Mouse (Mus musculus) spleen, embryonic (tissue): Measurements from ENCODE around the gene Gm20388.

ENCODE experiments used
- CTCF ChIA-PET: fragments of 350-600 bp; sonication (Branson Sonifier 250); formaldehyde crosslinking; loops from one replicate; lab custom pipeline; 2022; lab: Charles Lee

Gene Gm20388

DNA sequence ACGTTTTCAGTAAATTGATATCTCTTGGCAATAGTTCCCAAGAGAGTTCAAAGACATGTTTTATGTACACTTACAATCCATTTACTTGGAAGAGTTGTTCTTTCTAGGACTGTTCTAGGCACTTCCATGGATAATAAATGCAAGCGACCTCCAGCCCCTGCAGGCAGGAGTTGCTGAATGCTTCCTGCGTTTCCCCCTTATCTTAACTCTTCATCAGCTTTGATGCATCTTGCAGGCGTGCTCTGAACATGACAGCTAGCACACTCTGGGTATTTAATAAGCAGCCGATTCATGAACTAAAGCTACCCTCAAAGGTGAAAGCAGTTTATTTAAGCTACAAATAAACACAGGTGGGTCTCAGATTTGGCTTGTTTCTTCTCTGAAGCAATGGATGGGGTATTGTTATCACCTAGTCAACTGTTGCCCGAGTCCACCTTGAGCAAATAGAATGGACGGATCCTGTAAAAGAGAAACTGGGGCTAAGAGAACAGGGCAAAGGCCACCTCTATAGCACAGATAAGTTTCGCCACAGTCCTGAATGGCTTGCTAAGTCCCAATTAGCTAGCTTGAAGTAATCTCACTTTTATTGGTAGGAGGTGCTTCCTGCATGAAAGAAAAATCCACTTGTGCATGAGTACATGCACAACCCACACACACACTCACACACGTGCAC lies 818.0 kb downstream of the Gm20388 start:
- CTCF ChIA-PET: no interaction called here

DNA sequence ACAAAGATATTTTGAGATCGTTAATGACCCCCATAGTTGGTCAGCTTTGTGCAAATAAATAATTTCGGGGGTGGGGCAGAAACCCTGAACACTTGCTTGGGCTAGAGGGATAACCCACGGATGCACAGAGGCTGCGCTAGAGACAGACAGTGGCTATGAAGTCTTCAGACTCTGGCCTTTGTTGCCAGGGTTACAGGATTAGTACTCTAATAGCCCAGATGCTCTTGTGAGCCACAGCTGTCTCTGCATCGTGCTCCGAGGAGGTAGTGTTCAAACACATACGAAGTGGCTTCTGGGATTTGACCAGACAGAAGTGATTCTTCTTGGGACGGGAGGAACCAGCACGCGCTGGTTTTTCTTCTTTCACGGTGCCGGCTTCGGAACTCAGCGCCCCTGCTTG lies 820.9 kb downstream of the Gm20388 start:
- CTCF ChIA-PET: interaction anchor here (0.8 kb wide), 1 partner anchor 62 kb away, joined by 3 read pairs; no protein-coding TSS in a partner anchor

DNA sequence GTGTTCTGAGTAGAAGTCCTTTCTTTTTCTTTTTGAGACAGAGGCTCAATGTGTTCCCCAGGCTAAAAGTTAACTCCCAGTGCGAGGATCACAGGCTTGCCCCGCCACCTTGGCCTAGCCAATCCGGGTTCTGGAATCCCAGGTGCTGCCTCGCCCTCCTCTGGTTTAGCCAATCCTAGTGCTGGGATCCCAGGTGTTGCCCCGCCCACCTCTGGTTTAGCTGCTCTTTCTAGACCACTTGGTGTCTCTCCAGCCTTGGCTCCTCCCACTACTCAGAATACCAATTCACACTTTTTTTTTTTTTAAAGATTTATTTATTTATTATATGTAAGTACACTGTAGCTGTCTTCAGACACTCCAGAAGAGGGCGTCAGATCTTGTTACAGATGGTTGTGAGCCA lies 821.4 kb downstream of the Gm20388 start:
- CTCF ChIA-PET: interaction anchor here (0.8 kb wide), 1 partner anchor 62 kb away, joined by 3 read pairs; no protein-coding TSS in a partner anchor

DNA sequence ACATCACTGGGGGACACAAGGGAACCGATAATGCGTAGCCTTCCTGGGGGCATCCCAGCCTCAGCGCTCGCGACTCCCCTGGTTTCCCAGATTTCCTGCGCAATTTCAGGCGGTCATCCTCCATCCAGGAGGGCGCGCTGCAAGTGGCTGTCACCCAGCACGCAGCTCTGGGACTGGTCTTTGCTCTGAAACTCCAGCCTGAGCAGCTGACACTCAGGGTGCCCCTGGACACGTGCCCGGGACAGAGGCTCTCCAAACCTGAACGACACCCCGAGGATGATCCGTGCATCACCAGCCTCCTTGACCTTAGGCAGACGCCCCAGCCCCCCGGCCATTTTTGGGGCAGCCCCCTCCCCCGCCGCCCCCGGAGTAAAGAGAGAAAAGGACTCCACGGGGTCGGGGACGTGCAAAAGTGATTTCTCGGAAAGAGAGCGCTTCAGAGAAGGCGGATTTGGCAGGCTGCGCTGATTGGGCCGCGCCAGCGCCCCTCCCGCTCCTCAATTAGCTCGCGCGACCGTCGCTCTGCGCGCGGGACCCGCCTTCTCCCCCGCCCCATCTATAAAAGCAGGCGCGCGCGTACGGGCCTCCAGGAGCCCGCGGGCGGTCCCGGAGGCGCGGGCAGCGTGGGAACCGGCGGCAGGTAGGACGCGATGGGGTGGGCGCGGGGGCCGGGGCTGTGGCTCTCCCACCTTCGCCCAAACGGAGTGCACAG lies 825.3 kb downstream of the Gm20388 start, which contains the start of gene Irf8:
Gene Irf8, plus strand, starts transcription at position 589 of the 712 bp plus-strand sequence.
- CTCF ChIA-PET: no interaction called here

DNA sequence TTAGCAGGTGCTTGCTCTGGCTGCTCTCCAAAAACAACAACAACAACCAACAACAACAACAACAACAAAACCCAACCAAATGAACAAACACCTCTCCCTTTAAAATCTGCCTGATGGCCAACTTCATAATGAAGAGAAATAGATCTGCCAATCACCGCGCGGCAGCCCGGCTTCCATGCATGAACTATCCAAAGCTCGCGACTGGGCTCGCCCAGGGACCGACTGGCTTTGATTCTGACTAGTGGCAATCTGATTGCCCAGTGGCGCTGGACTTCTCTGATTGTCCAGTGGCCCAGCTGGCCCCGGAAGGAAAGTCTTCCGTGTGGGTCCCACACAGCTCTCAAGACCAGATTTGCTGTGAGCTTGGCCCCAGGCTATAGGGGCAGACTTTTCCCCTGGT lies 825.8 kb downstream of the Gm20388 start:
- CTCF ChIA-PET: no interaction called here

DNA sequence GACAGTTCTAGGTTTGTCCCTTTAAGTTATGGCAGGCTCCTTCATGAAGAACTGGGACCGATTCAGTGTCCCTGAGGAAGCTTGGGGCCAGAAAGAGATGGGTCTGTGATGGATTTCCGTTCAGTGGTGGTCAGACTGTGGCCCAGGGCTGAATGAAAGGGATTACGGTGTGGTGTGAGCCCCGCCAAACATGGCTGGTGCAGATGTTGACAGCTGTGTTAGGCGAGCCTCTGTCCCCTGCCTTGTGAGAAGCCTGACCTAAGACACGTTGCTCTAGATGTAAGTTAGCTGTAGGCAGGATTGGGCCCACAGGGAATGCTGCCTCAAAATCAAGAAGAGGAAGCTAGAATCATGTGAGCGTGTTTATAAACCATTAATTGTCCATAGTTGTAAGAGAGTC lies 826.5 kb downstream of the Gm20388 start:
- CTCF ChIA-PET: interaction anchor here (0.6 to 0.7 kb wide), 2 partner anchors 31 to 94 kb away, joined by 3 read pairs; no protein-coding TSS in a partner anchor

DNA sequence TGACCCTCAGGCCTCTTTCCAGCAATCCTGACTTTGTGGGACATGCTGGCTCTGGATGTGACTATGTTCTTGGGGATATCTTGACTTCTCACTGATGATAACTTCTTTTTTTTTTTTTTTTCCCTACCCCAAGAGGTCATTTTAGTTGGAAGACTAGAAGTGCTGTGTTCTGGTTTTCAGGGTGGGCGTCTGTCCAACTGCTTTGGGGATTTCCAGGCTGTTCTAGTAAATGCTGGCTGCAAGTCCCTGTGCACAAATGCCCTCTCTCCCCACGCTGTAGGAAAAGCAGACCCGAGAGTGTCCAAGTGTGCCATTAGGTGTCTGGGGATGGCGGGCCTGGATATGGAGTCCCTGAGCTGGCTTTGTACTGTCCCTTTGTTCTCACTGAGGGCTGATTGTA lies 828.1 kb downstream of the Gm20388 start:
- CTCF ChIA-PET: interaction anchor here (1.2 to 1.4 kb wide), 3 partner anchors 13 to 57 kb away, joined by 3 read pairs; no protein-coding TSS in a partner anchor

DNA sequence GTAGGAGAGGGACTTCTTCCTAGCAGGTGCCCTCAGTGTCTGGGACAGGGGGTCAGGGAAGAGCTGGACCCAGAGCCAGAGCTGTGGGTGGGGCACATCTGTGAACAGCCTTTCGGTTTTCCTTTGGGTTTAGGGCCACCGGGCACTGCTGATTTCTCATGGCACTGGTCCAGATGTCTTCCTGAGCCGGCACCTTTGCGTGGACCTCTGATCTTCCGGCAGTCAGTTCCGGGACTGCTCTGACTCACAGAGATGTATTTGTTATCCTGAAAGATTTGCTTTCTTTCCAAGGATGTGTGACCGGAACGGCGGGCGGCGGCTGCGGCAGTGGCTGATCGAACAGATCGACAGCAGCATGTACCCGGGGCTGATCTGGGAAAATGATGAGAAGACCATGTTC lies 828.9 kb downstream of the Gm20388 start:
- CTCF ChIA-PET: interaction anchor here (1.2 to 1.3 kb wide), 2 partner anchors 15 to 57 kb away, joined by 3 read pairs; no protein-coding TSS in a partner anchor

DNA sequence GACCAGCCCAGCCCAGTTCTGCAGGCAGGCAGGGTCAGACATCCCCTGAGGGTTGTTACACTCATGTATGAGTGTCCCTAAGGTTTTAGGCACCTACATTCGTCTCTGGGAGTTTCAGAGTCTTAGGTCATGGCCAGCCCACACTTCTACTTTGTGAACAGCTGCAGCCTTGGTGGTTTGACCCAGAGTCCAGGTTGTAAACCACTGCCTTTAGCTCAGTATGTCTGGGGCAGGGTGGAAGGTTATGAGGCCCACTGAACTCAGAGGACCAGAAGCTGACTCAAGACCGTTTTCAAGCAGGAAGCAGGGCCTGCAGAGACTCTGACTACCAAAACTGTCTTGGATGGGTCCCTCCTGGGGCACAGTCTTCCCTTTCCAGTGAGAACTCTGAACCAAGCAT lies 829.9 kb downstream of the Gm20388 start:
- CTCF ChIA-PET: no interaction called here

DNA sequence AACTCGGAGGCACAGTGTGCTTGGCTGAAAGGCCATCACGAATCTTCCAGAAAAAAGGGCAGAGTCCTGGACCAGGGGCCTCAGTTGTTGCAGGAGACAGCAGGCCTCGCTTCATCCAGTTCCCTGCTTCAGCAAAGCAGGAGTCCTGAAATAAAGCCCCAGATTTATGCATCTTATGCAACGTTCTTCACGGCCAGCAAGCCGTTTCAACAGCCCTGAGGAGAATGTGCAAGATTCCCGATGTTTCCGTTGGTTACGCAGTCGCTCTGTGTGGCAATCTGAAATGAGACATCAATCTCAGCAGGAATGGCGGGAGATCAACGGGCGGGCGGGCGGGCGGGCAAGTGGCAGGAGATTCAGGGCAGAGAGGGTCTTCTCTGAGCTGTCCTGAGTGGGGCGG lies 830.4 kb downstream of the Gm20388 start:
- CTCF ChIA-PET: no interaction called here

DNA sequence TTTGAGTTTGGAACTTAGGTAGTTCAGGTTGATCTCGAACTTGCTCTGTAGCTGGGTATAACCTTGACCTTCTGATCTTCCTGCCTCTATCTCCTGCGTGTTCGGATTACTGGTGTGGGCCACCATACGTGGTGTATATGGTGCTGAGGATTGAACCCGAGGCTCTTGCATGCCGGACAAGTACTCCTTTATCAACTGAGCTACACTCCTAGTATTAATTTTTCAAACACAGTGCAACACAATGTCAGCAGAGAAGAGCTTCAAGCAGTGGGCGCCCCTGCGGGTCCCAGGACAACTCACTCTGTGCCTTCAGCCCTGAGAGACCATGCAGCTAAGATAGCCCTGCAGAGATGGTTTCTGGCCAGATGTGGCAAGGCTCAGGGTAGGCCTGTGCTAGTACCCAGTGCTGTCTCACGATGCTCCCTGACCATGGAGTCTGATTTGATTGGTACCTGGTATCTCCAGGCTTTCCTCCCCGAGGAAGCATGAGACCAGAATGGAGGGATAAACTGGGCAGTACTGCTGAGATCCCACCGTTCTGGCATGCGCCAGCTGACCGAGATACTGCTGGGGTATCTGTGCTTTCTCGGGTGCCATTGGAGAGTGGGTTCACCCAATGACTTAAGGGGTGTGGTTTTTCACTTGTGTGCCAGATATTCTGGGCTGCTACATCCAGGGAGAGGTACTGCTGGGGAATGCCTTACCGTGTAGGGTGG lies 831.3 kb downstream of the Gm20388 start:
- CTCF ChIA-PET: no interaction called here

DNA sequence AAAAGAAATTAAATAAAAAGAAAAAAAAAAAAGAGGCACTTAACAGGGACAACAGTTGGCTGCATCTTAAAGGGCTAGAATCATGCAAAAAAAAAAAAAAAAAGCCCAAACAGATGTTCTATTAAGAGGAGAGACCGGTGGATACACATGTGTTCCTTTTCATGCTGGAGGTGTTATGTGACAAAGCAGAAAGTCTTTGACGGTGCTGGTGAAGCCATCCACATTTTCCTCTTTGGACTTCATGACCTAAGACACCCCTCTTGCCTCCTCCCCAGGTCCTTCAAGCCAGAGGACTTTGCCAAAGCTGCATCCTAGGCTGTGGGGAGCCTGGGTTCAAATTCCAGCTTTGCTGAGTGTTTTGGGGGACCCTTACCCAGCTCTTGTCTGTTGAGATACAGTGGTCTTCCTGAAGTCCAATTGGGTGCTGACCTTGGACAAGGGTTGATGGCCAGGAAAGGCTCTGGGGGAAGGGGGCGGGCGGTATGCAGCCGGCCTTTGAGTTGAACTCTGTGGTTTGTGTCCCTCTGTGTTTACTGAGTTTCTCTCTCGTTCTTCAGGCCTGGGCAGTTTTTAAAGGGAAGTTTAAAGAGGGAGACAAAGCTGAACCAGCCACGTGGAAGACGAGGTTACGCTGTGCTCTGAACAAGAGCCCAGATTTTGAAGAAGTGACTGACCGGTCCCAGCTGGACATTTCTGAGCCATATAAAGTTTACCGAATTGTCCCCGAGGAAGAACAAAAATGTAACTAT lies 832.7 kb downstream of the Gm20388 start:
- CTCF ChIA-PET: interaction anchor here (0.6 to 1.1 kb wide), 4 partner anchors 9 to 302 kb away, joined by 3 to 4 read pairs (median 4); no protein-coding TSS in a partner anchor

DNA sequence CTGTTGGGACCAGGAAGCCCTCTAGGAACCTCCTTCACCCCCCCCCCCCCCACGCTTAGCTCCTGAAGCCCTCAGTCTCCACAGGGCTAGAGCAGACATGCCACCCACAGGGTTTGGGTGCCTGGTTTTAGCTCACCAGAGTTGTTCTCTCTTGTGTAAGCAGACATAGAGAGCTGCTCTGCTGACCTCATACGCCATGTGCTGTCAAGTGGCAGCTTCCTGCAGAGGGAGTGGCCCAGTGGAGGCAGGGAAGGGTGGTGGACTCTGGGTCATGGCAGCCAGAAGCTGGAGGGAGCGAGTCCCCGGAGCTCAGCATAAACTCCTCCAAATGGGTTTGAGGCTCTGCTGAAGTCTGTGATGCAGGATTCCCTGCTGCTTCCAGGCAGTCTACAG lies 833.3 kb downstream of the Gm20388 start:
- CTCF ChIA-PET: interaction anchor here (1.0 to 1.1 kb wide), 3 partner anchors 8 to 44 kb away, joined by 3 to 4 read pairs (median 3); no protein-coding TSS in a partner anchor

DNA sequence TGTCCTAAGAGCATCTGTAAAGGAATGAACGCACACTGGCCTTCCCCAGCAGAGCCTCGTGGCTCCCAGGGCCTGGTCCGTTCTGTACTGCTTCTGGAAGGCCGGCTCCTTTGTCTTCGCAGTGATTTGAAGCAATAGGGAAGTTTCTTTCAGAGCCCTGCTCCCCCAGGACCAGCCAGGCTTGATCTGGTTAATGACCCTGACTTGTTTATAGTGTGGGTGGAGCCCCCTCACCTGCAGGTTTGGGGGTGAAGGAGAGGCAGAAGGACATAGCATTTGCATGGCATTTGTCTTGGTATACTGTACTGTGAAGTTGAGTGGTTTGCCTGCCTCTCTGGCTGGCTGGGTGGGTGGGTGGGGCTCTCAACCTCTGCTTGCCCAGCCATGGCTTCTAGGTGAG lies 833.8 kb downstream of the Gm20388 start:
- CTCF ChIA-PET: no interaction called here

DNA sequence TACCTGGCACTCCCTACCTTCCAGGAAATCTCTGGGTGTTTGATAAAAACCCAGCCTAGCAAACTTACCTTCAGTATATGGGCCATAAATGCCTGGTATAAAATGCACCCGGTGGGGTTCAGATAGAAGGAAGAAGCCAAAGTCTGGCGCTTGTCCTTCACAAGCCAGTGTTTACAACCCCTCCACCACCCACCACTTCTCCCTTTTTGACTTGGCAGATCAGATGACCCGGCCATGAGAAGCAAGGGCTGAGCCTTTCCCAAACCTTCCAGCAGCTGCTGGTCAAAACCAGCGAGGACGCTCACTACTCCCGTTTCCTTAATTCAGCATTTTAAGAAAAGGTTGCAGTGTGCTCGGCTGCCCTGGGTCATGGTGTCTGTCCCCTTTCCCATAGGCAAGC lies 834.6 kb downstream of the Gm20388 start:
- CTCF ChIA-PET: interaction anchor here (0.6 to 1.3 kb wide), 3 partner anchors 12 to 51 kb away, joined by 3 read pairs; no protein-coding TSS in a partner anchor

DNA sequence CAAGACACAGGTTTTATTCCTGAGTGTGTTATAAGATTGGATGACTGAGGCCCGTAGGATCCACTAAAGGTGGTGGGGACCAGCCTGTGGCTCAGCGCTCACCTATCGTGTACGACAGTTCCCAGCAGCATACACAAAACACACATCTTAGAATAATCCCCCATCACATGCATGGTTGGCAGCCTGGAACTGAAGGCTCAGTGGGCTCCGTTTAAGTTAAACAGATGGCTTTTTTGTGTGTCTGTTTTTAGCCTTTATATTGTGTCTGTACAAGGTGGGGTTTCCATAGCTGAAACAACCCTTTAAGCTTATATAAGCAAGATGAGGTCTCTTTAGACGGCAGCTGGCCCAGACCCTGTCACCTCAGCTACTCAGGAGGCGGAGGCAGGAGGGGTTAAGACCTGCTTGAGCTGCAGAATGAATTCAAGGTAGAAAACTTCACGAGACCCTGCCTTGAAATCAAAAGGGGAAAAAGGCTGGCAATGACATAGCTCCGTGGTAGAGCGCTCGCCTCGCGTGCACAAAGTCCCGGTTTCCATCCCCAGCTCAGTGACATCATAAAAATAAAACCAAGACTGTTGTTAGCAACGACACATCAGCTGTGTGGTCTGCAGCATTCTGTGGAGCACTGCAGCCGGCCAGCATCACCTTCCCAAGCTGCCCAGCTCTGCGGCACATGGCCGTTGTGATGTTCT lies 835.5 kb downstream of the Gm20388 start:
- CTCF ChIA-PET: interaction anchor here (0.6 to 1.3 kb wide), 4 partner anchors 11 to 1322 kb away, joined by 3 read pairs; no protein-coding TSS in a partner anchor

DNA sequence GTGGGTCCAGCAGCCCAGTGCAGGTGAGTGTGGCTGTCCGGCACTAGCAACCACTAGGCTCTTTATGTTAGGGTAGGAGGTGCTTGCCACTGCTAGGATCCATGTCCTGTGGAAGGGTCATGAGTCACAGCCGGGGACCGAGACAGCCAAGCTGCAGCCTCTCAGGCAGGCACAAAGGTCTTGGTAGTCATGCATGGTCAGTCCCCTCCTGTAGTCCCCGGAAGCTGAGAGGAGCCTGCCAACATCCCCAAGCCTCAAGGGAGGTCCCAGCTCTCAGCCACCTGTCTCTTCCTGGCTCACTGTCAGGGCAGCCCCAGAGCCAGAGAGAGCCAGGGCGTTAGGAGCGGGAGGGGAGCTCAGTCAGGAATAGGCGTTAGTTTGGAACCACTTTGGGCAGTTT lies 836.6 kb downstream of the Gm20388 start:
- CTCF ChIA-PET: interaction anchor here (0.9 to 1.9 kb wide), 4 partner anchors 11 to 63 kb away, joined by 3 to 6 read pairs (median 6); no protein-coding TSS in a partner anchor

DNA sequence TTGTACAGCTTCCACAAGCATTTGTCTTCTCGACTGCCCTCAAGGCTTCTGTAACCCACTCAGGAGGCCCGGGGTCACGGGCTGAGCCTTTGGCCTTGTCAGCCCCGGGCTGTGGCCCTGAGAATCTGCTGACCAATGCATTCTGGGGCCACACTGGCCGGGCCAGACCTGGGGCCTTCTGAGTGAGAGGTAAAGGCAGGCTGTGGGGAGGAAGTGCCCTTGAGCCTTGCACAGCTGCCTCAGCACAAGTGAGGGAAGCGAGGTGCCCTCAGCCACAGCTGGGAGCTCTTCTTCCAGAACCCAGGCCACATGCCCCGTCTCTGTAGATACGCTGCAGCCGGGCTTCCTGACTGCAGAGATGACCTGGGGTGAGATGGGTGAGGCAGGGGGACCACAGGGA lies 840.0 kb downstream of the Gm20388 start:
- CTCF ChIA-PET: no interaction called here

DNA sequence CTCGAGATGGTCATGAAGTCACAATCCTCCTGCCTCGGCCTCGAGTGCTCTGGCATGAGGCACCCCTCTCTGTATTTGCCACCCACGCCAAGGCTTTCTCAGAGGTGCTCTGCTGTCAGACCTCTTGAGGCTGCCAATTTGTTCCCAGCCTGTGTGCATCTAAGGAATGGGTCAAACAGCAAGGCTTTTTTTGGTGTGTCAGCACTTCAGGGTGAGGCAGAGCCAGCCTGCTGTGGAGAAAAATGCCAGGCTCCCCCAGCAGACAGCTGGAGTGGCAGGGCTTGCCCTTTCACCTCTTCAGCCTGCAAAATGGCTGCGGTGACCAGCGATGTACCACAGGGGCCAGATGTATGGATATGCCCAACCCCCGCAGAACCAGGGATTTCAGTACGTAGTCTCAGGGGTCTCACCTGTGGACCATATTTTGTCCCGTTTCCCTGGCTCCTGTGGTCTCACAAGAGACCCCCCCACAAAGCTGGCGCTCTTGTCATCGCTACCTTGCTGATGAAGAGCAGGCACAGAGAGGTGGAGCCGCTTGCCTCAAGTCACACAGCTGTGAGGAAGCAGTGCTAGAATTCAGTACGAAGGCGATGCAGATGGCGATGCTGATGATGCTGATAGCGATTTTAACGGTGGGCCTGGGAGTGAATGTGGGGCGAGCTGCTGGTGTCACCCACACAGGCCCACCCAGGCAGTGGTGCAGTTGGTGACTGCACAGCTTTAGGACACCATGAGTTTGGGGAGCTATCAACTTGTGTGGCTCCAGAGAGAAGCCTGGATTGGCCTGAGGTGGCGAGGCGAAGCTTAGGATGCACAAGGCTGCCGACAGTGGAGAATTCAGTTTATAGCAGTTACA lies 840.8 kb downstream of the Gm20388 start:
- CTCF ChIA-PET: interaction anchor here (0.8 to 1.1 kb wide), 2 partner anchors 8 to 13 kb away, joined by 3 read pairs; no protein-coding TSS in a partner anchor
